Mouse (Mus musculus) C2C12 (cell line): ENCODE data around the gene Nhlh1. TPM values are rescaled to one million over a fixed set of nuclear protein-coding genes. Genes with fewer than 3 reads are reported as not detected.

ENCODE experiments used
- H3K27me3 ChIP-seq: one replicate; pipeline ENCODE4 v1.6.1; 2011; ENCODE audit not compliant: control insufficient read depth, insufficient read depth, insufficient read length
- H3K36me3 ChIP-seq: one replicate; pipeline ENCODE4 v1.6.1; 2011; ENCODE audit not compliant: control insufficient read depth, insufficient read depth
- H3K4me3 ChIP-seq: one replicate; pipeline ENCODE4 v1.5.1; 2011; ENCODE audit warnings: mild to moderate bottlenecking, control low read depth; ENCODE audit not compliant: poor library complexity, insufficient read depth, severe bottlenecking
- H3K79me2 ChIP-seq: one replicate; pipeline ENCODE4 v1.6.1; 2011; ENCODE audit not compliant: control insufficient read depth, insufficient read depth
- H3K79me3 ChIP-seq: one replicate; pipeline ENCODE4 v1.6.1; 2011; ENCODE audit warnings: low read depth, control low read depth
- H3ac ChIP-seq: one replicate; pipeline ENCODE3; 2011; ENCODE audit warnings: low read depth; ENCODE audit not compliant: control insufficient read depth, insufficient read length
- CEBPB ChIP-seq: IDR thresholded peaks from one replicate; pipeline ENCODE4 v1.6.1; 2011; ENCODE audit warnings: low read depth, mild to moderate bottlenecking, control low read depth, moderate library complexity
- CTCF ChIP-seq: IDR thresholded peaks from one replicate; pipeline ENCODE4 v1.5.1; 2011; ENCODE audit not compliant: control insufficient read depth, insufficient read depth, insufficient read length
- FOSL1 ChIP-seq: IDR thresholded peaks from one replicate; pipeline ENCODE4 v1.8.0; 2011; ENCODE audit warnings: mild to moderate bottlenecking, low read length; ENCODE audit not compliant: poor library complexity, insufficient read depth, severe bottlenecking
- MAX ChIP-seq: IDR thresholded peaks from one replicate; pipeline ENCODE4 v1.6.1; 2011; ENCODE audit warnings: mild to moderate bottlenecking, control low read depth
- MYOD1 ChIP-seq: IDR thresholded peaks from one replicate; pipeline ENCODE4 v1.6.1; 2011; ENCODE audit warnings: low read depth; ENCODE audit not compliant: control insufficient read depth, insufficient read length
- MYOG ChIP-seq: IDR thresholded peaks from one replicate; pipeline ENCODE4 v1.6.1; 2011; ENCODE audit not compliant: control insufficient read depth, insufficient read length; ENCODE audit errors: extremely low read depth
- USF1 ChIP-seq: IDR thresholded peaks from one replicate; pipeline ENCODE4 v1.6.1; 2011; ENCODE audit warnings: low read depth, mild to moderate bottlenecking, control low read depth, moderate library complexity
- polyA plus RNA-seq: library from polyadenylated mRNA; unstranded; fragments of >200 nt; fragmentation: generic; extraction: Trizol; gene quantifications from one replicate; pipeline ENCODE4 v1.2.1, GENCODE M21; 2012; ENCODE audit warnings: missing spikeins

Nhlh1 gene
- polyA plus RNA-seq, 1 experiment, result not detected

- TF ChIP-seq MAX (no peak), MYOG (no peak), USF1 (no peak), MYOD1 (no peak), FOSL1 (no peak), CTCF (no peak), CEBPB (no peak)
These were observed 49.0 kb downstream of the Nhlh1 start for GRCm38 (mm10) chr1:172008351-172008750.

GRCm38 (mm10) chr1:172007761-172008160 is 49.6 kb downstream of the Nhlh1 start:
- Histone ChIP-seq H3K79me2 (no peaks in the 10 kb centered on the region), H3K27me3 (no peaks in the 10 kb centered on the region), H3K79me3 (no peaks in the 10 kb centered on the region), H3K36me3 (peaks cover 6% of the 10 kb centered on the region), H3ac (no peak overlapping the region), H3K4me3 (no peak overlapping the region)
- TF ChIP-seq USF1 (no peak), CEBPB (no peak), MYOD1 (no peak), FOSL1 (no peak), MYOG (no peak), CTCF (no peak), MAX (no peak)

More at GRCm38 (mm10) chr1:172008351-172008750, 49.0 kb downstream of the Nhlh1 start:
- Histone ChIP-seq H3K79me3 (no peaks in the 10 kb centered on the region), H3ac (no peak overlapping the region), H3K36me3 (peaks cover 6% of the 10 kb centered on the region), H3K4me3 (no peak overlapping the region), H3K27me3 (no peaks in the 10 kb centered on the region), H3K79me2 (no peaks in the 10 kb centered on the region)

Other genes with a start within 250 kb of the Nhlh1 start
- gene Cd84, start 217.9 kb downstream of the Nhlh1 start, polyA plus RNA-seq, result not detected
- not detected for gene Gm10521, start 161.9 kb downstream of the Nhlh1 start, polyA plus RNA-seq
- gene Slamf6, start 140.1 kb downstream of the Nhlh1 start, polyA plus RNA-seq, result not detected
- gene Vangl2, start 29.1 kb downstream of the Nhlh1 start, polyA plus RNA-seq, result 5.7 TPM
- gene Copa, start 25.0 kb upstream of the Nhlh1 start, polyA plus RNA-seq, result 113 TPM
- gene Ncstn, start 25.2 kb upstream of the Nhlh1 start, polyA plus RNA-seq, result 40.8 TPM
- gene Pex19, start 69.2 kb upstream of the Nhlh1 start, polyA plus RNA-seq, result 79.6 TPM
- 37.6 TPM for gene Dcaf8, start 90.5 kb upstream of the Nhlh1 start, polyA plus RNA-seq
- 125 TPM for gene Pea15a, start 149.2 kb upstream of the Nhlh1 start, polyA plus RNA-seq
- gene Casq1, start 162.3 kb upstream of the Nhlh1 start, polyA plus RNA-seq, result 0.12 TPM
- gene Atp1a4, start 200.8 kb upstream of the Nhlh1 start, polyA plus RNA-seq, result not detected
- gene Igsf8, start 204.1 kb upstream of the Nhlh1 start, polyA plus RNA-seq, result 95.3 TPM
- gene Atp1a2, start 240.5 kb upstream of the Nhlh1 start, polyA plus RNA-seq, result 0.76 TPM